Mouse (Mus musculus) adrenal gland, adult 8-10 months (tissue): ENCODE results near the gene Klrb1b. TPM values are rescaled to one million over a fixed set of nuclear protein-coding genes. Genes with fewer than 3 reads are reported as not detected.

Experiments used
- total RNA-seq, 4 experiments: library from RNA; stranded (reverse); gene quantifications; 2 replicates each; pipeline ENCODE4 v1.2.4; 2022

The Klrb1b gene
- total RNA-seq, 4 experiments from 2014 or later: 0.17 to 0.31 TPM; not detected in 2

Other genes starting within 250 kb of the Klrb1b start
- gene A2ml1, start 244.7 kb downstream of the Klrb1b start, total RNA-seq: not detected
- gene Klrb1a, start 202.8 kb downstream of the Klrb1b start, total RNA-seq: not detected
- 1 to 10 TPM in 3 of 4 experiments, under 1 TPM in 1; 0.67 to 3.1 (median 2.1) TPM for gene Clec2h, start 163.9 kb downstream of the Klrb1b start, total RNA-seq
- gene Klrb1, start 103.3 kb downstream of the Klrb1b start, total RNA-seq: not detected
- 1 to 10 TPM in 1 of 4 experiments, under 1 TPM in 3; 0.22 to 1.0 (median 0.56) TPM for gene Klrb1c, start 37.1 kb downstream of the Klrb1b start, total RNA-seq
- gene Gm44511, start within 50 bp of the Klrb1b start, total RNA-seq: under 1 TPM in 1 of 4 experiments, not detected in 3; 0.54 TPM
- gene Clec2i, start 61.3 kb upstream of the Klrb1b start, total RNA-seq: under 1 TPM in 3 of 4 experiments, not detected in 1; 0.10 to 0.65 (median 0.22) TPM
- gene BC035044, start 64.8 kb upstream of the Klrb1b start, total RNA-seq: 1 to 10 TPM in 1 of 4 experiments, under 1 TPM in 2, not detected in 1; 0.35 to 1.0 (median 0.59) TPM
- 1 to 10 TPM; 2.6 to 3.5 (median 3.1) TPM for gene Clec2g, start 108.0 kb upstream of the Klrb1b start, total RNA-seq
- gene Klrb1f, start 219.6 kb upstream of the Klrb1b start, total RNA-seq: under 1 TPM in 2 of 4 experiments, not detected in 2; 0.32 to 0.52 TPM